Mouse (Mus musculus) ZHBTc4 (cell line): ENCODE data around the gene Vps8.

Experiments
- DNase-seq: peaks from one replicate; pipeline ENCODE4 v3.0.0-alpha.2; 2011; ENCODE audit warnings: low read depth, low spot score

Gene Vps8

GRCm38 (mm10) chr16:21404631-21405030 is 18.3 kb upstream of the Vps8 start:
- DNase-seq, result no peak

DNA sequence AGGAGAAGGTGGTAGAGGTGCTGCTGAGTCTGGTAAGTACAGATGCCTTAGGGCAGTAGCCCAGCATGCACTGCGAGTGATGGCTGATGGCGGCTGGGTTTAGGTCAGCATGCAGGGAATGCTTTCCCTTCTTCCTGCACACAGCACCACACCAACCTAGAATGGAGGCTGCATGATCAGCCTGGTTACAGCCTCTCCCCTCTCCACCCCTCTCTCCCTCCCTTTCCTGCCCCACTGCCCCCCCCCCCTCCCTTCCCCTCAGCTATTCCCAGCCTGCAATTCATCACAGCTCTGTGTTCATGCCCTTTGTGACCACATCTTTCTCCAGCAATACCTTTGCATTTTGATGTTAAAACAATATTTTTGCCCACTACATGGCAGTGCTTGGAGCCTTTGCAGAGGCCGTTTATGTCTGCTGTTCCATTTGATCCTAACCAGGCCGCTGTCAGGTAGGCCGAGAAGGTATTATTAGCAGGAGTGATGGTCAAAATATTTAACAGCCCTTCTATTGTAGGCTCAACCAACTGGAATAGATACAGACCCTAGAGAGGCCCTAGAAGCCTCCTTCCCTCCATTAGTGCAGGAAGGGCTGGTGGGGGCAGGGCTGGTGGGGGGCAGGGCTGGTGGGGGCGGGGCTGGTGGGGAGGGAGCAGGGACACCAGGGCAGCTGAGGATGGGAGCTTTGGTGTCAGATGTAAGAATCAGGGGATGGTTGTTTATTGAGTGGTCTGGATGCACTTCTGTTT is 17.5 kb upstream of the Vps8 start:
- no peak for DNase-seq

DNA sequence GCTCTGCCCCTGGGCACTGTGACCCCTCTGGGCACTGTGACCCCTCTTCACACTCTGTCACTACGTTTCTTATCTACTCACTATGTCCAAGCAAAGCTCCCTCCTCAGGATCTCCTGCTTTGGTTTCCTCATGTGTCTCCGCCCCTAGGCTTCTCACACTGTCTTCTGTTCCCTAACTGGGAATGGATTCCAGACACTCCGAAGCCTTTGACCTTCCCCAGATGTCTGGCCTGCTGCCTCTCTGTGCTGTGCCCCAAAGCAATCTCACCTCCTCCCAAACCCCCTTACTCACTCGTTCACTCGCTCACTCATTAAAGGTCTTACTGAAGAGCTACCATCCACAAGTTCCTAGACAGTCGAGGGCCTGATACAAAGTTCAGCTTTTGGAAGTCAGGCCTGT is 16.8 kb upstream of the Vps8 start:
- no peak for DNase-seq

- DNase-seq, result no peak
Observed at GRCm38 (mm10) chr16:21411779-21412178, 11.1 kb upstream of the Vps8 start.

DNA sequence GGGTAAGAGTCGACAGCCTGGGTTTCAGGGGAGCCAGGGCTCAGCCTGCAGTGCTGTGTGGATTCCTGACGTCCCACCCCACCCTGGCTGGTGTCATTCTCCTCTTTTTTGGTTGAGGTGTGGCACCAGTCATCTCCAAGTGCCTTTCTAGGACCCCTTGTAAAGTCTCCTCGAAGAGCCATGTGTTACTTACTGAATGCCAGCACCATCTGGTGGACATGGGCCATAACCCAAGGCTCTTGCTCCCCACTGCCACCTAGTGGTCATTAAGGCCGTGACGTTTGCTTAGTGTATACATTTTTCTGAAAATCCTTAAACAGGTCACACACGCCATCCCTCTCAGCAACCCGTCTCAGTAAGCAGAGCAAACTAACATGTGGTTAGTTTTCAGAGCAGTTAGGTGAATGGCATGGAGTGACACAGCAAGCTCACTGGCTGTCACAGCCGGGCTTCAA is 10.3 kb upstream of the Vps8 start:
- peak; percentile 92 for DNase-seq

DNA sequence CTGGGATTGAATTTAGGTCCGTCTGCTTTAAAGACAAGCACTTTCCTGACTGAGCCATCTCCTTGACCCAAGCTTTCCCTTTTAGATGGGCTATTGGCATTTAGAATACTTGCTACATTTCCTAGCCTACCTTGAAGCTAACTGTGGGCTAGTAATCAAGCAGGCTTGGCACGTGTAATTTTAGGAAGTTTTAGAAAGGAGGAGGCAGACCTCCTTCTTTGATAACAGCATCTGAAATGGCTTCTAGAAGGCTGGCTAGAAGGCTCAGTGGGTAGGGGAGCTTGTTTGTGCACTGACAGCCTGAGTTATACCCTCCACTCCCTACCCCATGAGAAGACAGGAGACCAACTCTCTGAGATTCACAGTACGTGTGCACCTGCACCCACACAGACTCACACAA is 9.1 kb upstream of the Vps8 start:
- DNase-seq, result no peak

GRCm38 (mm10) chr16:21415128-21415527 is 7.8 kb upstream of the Vps8 start:
- DNase-seq, result no peak

GRCm38 (mm10) chr16:21418012-21418411 is 4.9 kb upstream of the Vps8 start:
- DNase-seq, result peak; percentile 56

- DNase-seq, result no peak
Observed at GRCm38 (mm10) chr16:21423546-21423910, 610 bp downstream of the Vps8 start.

GRCm38 (mm10) chr16:21428131-21428530 is 5.2 kb downstream of the Vps8 start:
- DNase-seq, result no peak

GRCm38 (mm10) chr16:21430377-21431060 is 7.6 kb downstream of the Vps8 start:
- DNase-seq, result no peak

GRCm38 (mm10) chr16:21431614-21432013 is 8.7 kb downstream of the Vps8 start:
- peak; percentile 83 for DNase-seq

GRCm38 (mm10) chr16:21433543-21433942 is 10.6 kb downstream of the Vps8 start:
- peak; percentile 65 for DNase-seq

GRCm38 (mm10) chr16:21441012-21441411 is 18.1 kb downstream of the Vps8 start:
- DNase-seq, result no peak

- DNase-seq, result no peak
Observed at GRCm38 (mm10) chr16:21445026-21445625, 22.2 kb downstream of the Vps8 start.

DNA sequence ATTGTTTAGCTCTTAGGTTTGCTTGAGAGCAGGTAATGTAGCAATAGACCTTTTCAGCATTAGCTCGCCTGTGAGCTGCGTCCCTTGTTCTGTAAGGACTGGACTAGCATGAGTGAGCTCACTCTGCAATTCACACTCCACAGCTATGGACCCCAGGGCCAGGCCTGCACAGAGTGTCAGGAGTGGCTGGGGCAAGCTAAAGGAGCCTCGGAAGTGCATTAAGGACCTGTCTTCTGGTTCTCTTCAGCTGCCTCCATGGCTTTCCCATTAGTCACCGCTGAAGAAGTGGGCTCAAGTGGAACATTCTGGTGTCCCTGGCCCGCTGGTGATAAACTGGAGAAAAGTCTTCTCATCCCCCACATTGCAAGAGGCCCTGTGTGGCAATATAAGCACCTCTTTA is 24.5 kb downstream of the Vps8 start:
- no peak for DNase-seq

GRCm38 (mm10) chr16:21448464-21448863 is 25.5 kb downstream of the Vps8 start:
- no peak for DNase-seq

DNA sequence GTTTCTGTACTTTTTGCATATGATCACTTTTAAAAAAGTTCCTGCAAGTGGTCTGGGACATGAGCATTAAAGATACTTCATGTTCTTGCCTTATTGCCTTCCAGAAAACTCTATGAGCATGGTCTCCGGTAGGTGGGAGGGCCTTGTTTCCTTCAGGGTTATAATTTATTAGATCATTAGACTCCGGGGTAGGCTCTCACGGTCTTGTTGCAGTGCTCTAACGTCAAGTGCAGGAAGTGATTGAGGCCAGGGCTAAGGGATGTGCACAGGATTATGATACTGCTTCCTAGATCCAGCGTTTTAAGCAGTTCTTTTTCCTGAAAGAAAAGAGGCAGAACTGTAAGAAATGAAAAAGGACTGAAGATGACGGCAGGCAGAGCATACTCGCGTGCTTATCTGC is 27.0 kb downstream of the Vps8 start:
- no peak for DNase-seq

DNA sequence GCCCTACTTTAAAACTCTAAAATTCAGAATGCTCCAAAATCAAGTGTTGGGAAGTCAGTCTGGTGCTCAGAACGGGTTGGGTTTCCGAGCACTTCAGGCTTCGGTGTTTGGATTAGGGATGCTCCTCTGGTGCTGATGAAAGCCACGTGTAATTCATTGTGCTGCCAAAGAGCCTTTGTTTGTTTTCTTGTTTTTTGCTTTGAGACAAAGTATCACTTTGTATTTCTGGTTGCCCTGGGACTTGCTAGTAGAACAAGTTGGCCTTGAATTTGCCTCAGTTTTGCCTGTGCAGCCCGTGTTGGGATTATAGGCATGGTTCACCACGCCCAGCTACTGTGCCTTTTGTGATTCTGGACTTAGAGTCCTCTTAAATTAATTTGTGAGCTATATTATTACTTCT is 29.7 kb downstream of the Vps8 start:
- no peak for DNase-seq

DNA sequence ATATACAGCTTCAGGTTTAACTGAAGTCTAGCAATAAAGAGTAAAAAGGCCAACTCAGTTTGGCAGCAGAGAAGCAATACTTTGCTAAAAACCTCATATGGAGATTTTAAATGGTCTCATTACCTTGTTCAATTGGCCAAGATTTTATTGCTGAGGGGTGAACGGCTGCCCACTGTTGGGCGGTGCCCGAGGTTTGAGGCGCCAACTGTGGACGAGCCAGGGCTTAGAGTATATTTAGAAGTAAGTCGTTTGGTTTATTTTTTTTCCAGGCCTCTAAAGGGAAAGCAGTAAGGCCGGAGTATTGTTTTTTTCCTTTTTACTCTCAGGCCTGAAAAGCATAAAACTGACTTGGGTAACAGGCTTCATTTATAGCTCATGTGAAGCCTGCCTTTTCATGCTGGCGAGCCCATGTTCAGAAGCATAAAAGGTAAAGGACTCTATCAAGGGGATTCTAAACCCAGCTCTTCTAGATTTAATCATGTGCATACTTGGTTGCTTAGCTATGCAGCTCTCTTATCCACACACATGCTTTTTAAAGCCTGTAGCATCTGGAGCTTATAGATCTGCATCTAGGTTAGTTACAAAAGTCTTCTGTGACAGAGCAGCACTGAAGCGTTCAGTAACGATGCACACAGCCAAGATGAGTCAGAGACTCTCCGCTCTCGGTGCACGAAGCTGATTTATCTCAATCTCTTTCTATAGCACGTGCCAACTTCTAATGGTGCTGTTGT is 34.9 kb downstream of the Vps8 start:
- DNase-seq, result no peak

GRCm38 (mm10) chr16:21465868-21466267 is 43.0 kb downstream of the Vps8 start:
- no peak for DNase-seq

GRCm38 (mm10) chr16:21470416-21470815 is 47.5 kb downstream of the Vps8 start:
- DNase-seq, result peak; percentile 76
